Mouse (Mus musculus): Measurements from ENCODE around the gene Fbxo27. TPM values are rescaled to one million over a fixed set of nuclear protein-coding genes. Genes with fewer than 3 reads are reported as not detected.

The Fbxo27 gene
- polyA plus RNA-seq, 1 experiment from 2014 or later, result 6.3 TPM

- no peak overlapping the region for H3K9ac ChIP-seq (replicated peaks)
- 82% methylated on average over 5 of the region's 5 CpGs for WGBS
- ATAC-seq (replicated peaks), result no peak
- H3K27ac ChIP-seq (replicated peaks), result no peak overlapping the region
- H3K27me3 ChIP-seq, result no peaks in the 10 kb centered on the region
- H3K9me3 ChIP-seq, result no peaks in the 10 kb centered on the region
- H3K4me1 ChIP-seq, result peaks cover 5% of the 10 kb centered on the region; the same call in 1 of the 2 replicates
- no peak overlapping the region for H3K4me3 ChIP-seq
- no peak overlapping the region for H3K4me2 ChIP-seq (replicated peaks)
- no peaks in the 10 kb centered on the region for H3K36me3 ChIP-seq
Observed at GRCm38 (mm10) chr7:28714667-28715066, 22.0 kb downstream of the Fbxo27 start.

- H3K4me2 ChIP-seq (replicated peaks), result no peak overlapping the region
- H3K4me3 ChIP-seq, result no peak overlapping the region
- H3K27me3 ChIP-seq, result no peaks in the 10 kb centered on the region
- H3K27ac ChIP-seq (replicated peaks), result no peak overlapping the region
- no peaks in the 10 kb centered on the region for H3K9me3 ChIP-seq
- WGBS, result 94% methylated on average over 2 of the region's 2 CpGs
- no peak for ATAC-seq (replicated peaks)
- H3K36me3 ChIP-seq, result no peaks in the 10 kb centered on the region
- no peak overlapping the region for H3K9ac ChIP-seq (replicated peaks)
- H3K4me1 ChIP-seq, result peaks cover 5% of the 10 kb centered on the region; the same call in 1 of the 2 replicates
Observed at GRCm38 (mm10) chr7:28715598-28715997, 22.9 kb downstream of the Fbxo27 start.

GRCm38 (mm10) chr7:28716590-28717281 is 24.1 kb downstream of the Fbxo27 start, which contains the start of gene Fbxo17:
Gene Fbxo17, plus strand, starts transcription at chr7:28716804.
- Histone ChIP-seq H3K4me1 (peaks cover 5% of the 10 kb centered on the region; the same call in 1 of the 2 replicates), H3K9ac (replicated peaks) (peak within 1 kb of the TSS; percentile 61), H3K36me3 (no peaks in the 10 kb centered on the region), H3K27ac (replicated peaks) (no peak within 1 kb of the TSS), H3K27me3 (no peaks in the 10 kb centered on the region), H3K4me2 (replicated peaks) (peak within 1 kb of the TSS; percentile 88), H3K4me3 (peak within 1 kb of the TSS; percentile 49), H3K9me3 (no peaks in the 10 kb centered on the region)
- peak; percentile 48; the same call in 1 of the 2 replicates for ATAC-seq (replicated peaks)
- WGBS, result 2% methylated on average over 36 of the region's 36 CpGs

- H3K36me3 ChIP-seq, result no peaks in the 10 kb centered on the region
- no peak overlapping the region for H3K4me3 ChIP-seq
- peaks cover 5% of the 10 kb centered on the region; the same call in 1 of the 2 replicates for H3K4me1 ChIP-seq
- no peaks in the 10 kb centered on the region for H3K27me3 ChIP-seq
- no peaks in the 10 kb centered on the region for H3K9me3 ChIP-seq
- 90% methylated on average over 10 of the region's 10 CpGs for WGBS
- no peak overlapping the region for H3K9ac ChIP-seq (replicated peaks)
- no peak overlapping the region for H3K27ac ChIP-seq (replicated peaks)
- no peak overlapping the region for H3K4me2 ChIP-seq (replicated peaks)
- no peak for ATAC-seq (replicated peaks)
Observed at GRCm38 (mm10) chr7:28717726-28718125, 25.1 kb downstream of the Fbxo27 start.

- Histone ChIP-seq H3K9ac (replicated peaks) (no peak overlapping the region), H3K4me2 (replicated peaks) (no peak overlapping the region), H3K27me3 (no peaks in the 10 kb centered on the region), H3K4me1 (peaks cover 5% of the 10 kb centered on the region; the same call in 1 of the 2 replicates), H3K4me3 (no peak overlapping the region), H3K36me3 (no peaks in the 10 kb centered on the region), H3K9me3 (no peaks in the 10 kb centered on the region), H3K27ac (replicated peaks) (no peak overlapping the region)
- 70% methylated on average over 4 of the region's 4 CpGs for WGBS
- no peak for ATAC-seq (replicated peaks)
Observed at GRCm38 (mm10) chr7:28719159-28719558, 26.5 kb downstream of the Fbxo27 start.

- Histone ChIP-seq H3K36me3 (no peaks in the 10 kb centered on the region), H3K27ac (replicated peaks) (no peak overlapping the region), H3K4me2 (replicated peaks) (no peak overlapping the region), H3K4me3 (no peak overlapping the region), H3K27me3 (no peaks in the 10 kb centered on the region), H3K9ac (replicated peaks) (no peak overlapping the region), H3K9me3 (no peaks in the 10 kb centered on the region), H3K4me1 (peaks cover 5% of the 10 kb centered on the region; the same call in 1 of the 2 replicates)
- 90% methylated on average over 2 of the region's 2 CpGs for WGBS
- ATAC-seq (replicated peaks), result no peak
Observed at GRCm38 (mm10) chr7:28719650-28720049, 27.0 kb downstream of the Fbxo27 start.

GRCm38 (mm10) chr7:28720753-28721537 is 28.3 kb downstream of the Fbxo27 start:
- Histone ChIP-seq H3K9ac (replicated peaks) (no peak overlapping the region), H3K27me3 (no peaks in the 10 kb centered on the region), H3K36me3 (no peaks in the 10 kb centered on the region), H3K4me3 (no peak overlapping the region), H3K4me2 (replicated peaks) (no peak overlapping the region), H3K4me1 (peaks cover 5% of the 10 kb centered on the region; the same call in 1 of the 2 replicates), H3K27ac (replicated peaks) (no peak overlapping the region), H3K9me3 (no peaks in the 10 kb centered on the region)
- no peak for ATAC-seq (replicated peaks)
- WGBS, result 82% methylated on average over 3 of the region's 3 CpGs

GRCm38 (mm10) chr7:28722079-28722478 is 29.4 kb downstream of the Fbxo27 start:
- no peak for ATAC-seq (replicated peaks)
- Histone ChIP-seq H3K4me3 (no peak overlapping the region), H3K9me3 (no peaks in the 10 kb centered on the region), H3K4me2 (replicated peaks) (no peak overlapping the region), H3K4me1 (0 out of 2 replicates have a peak, but pooled peaks cover 7% of the 10 kb centered on the region), H3K27me3 (no peaks in the 10 kb centered on the region), H3K27ac (replicated peaks) (no peak overlapping the region), H3K36me3 (no peaks in the 10 kb centered on the region), H3K9ac (replicated peaks) (no peak overlapping the region)
- WGBS, result 93% methylated on average over 7 of the region's 7 CpGs

GRCm38 (mm10) chr7:28724613-28725012 is 32.0 kb downstream of the Fbxo27 start:
- Histone ChIP-seq H3K4me3 (no peak overlapping the region), H3K27me3 (no peaks in the 10 kb centered on the region), H3K36me3 (no peaks in the 10 kb centered on the region), H3K4me2 (replicated peaks) (no peak overlapping the region), H3K4me1 (0 out of 2 replicates have a peak, but pooled peaks cover 7% of the 10 kb centered on the region), H3K27ac (replicated peaks) (no peak overlapping the region), H3K9ac (replicated peaks) (no peak overlapping the region), H3K9me3 (no peaks in the 10 kb centered on the region)
- WGBS, result 98% methylated on average over 2 of the region's 2 CpGs
- no peak for ATAC-seq (replicated peaks)

- Histone ChIP-seq H3K27me3 (no peaks in the 10 kb centered on the region), H3K36me3 (no peaks in the 10 kb centered on the region), H3K4me2 (replicated peaks) (peak overlapping the region; percentile 36), H3K4me1 (0 out of 2 replicates have a peak, but pooled peaks cover 7% of the 10 kb centered on the region), H3K4me3 (no peak overlapping the region), H3K9ac (replicated peaks) (no peak overlapping the region), H3K27ac (replicated peaks) (no peak overlapping the region), H3K9me3 (no peaks in the 10 kb centered on the region)
- ATAC-seq (replicated peaks), result peak; percentile 82
- WGBS, result 5% methylated on average over 14 of the region's 14 CpGs
Observed at GRCm38 (mm10) chr7:28726600-28726999, 34.0 kb downstream of the Fbxo27 start.

GRCm38 (mm10) chr7:28727649-28728340 is 35.1 kb downstream of the Fbxo27 start:
- Histone ChIP-seq H3K4me2 (replicated peaks) (no peak overlapping the region), H3K27me3 (no peaks in the 10 kb centered on the region), H3K4me3 (no peak overlapping the region), H3K9me3 (no peaks in the 10 kb centered on the region), H3K4me1 (peaks cover 13% of the 10 kb centered on the region; the same call in 1 of the 2 replicates), H3K9ac (replicated peaks) (no peak overlapping the region), H3K27ac (replicated peaks) (no peak overlapping the region), H3K36me3 (no peaks in the 10 kb centered on the region)
- WGBS, result 57% methylated on average over 10 of the region's 10 CpGs
- no peak for ATAC-seq (replicated peaks)
